Mouse (Mus musculus) hindbrain, embryonic 10.5 days (tissue): ENCODE measurements around the gene Itgb1. TPM values are rescaled to one million over a fixed set of nuclear protein-coding genes. Genes with fewer than 3 reads are reported as not detected.
A peak's percentile ranks its signal among the peaks of the same experiment; 100 is the strongest.

Experiments used
- DNase-seq: peaks from one replicate; pipeline ENCODE4 v3.0.0-alpha.2; 2017; ENCODE audit warnings: low spot score
- H3K27ac ChIP-seq: fragments of 300-500 bp; sonication (generic); 2 replicates; pipeline ENCODE4 v1.5.1; 2016; ENCODE audit warnings: mild to moderate bottlenecking, moderate library complexity
- H3K27me3 ChIP-seq: fragments of 300-500 bp; sonication (generic); 2 replicates; pipeline ENCODE4 v1.6.1; 2016; ENCODE audit warnings: mild to moderate bottlenecking; ENCODE audit not compliant: poor library complexity, insufficient read depth, severe bottlenecking
- H3K36me3 ChIP-seq: fragments of 300-500 bp; sonication (generic); 2 replicates; pipeline ENCODE4 v1.6.1; 2016; ENCODE audit warnings: mild to moderate bottlenecking, moderate library complexity
- H3K4me1 ChIP-seq: fragments of 300-500 bp; sonication (generic); replicated peaks from 2 replicates; pipeline ENCODE4 v1.6.1; 2016; ENCODE audit warnings: mild to moderate bottlenecking
- H3K4me3 ChIP-seq: fragments of 300-500 bp; sonication (generic); 2 replicates; pipeline ENCODE4 v1.5.1; 2016; ENCODE audit warnings: mild to moderate bottlenecking, moderate library complexity
- H3K9me3 ChIP-seq: fragments of 300-500 bp; sonication (generic); 2 replicates; pipeline ENCODE4 v1.6.1; 2016; ENCODE audit warnings: mild to moderate bottlenecking, moderate library complexity
- WGBS: fragments of 180-500 bp; shearing (Covaris S2); methylation state at CpG from one replicate; pipeline ENCODE4 v1.1.7; 2016; 5-methylcytosine and 5-hydroxymethylcytosine counted together
- polyA plus RNA-seq: library from polyadenylated mRNA; unstranded; fragments of >200 nt; fragmentation: Nextera tagmentation; extraction: Ambion mirVana; gene quantifications from 2 replicates; pipeline ENCODE4 v1.2.1, GENCODE M21; 2016

The Itgb1 gene
- polyA plus RNA-seq, result 110 and 136 TPM in 2 replicates

DNA sequence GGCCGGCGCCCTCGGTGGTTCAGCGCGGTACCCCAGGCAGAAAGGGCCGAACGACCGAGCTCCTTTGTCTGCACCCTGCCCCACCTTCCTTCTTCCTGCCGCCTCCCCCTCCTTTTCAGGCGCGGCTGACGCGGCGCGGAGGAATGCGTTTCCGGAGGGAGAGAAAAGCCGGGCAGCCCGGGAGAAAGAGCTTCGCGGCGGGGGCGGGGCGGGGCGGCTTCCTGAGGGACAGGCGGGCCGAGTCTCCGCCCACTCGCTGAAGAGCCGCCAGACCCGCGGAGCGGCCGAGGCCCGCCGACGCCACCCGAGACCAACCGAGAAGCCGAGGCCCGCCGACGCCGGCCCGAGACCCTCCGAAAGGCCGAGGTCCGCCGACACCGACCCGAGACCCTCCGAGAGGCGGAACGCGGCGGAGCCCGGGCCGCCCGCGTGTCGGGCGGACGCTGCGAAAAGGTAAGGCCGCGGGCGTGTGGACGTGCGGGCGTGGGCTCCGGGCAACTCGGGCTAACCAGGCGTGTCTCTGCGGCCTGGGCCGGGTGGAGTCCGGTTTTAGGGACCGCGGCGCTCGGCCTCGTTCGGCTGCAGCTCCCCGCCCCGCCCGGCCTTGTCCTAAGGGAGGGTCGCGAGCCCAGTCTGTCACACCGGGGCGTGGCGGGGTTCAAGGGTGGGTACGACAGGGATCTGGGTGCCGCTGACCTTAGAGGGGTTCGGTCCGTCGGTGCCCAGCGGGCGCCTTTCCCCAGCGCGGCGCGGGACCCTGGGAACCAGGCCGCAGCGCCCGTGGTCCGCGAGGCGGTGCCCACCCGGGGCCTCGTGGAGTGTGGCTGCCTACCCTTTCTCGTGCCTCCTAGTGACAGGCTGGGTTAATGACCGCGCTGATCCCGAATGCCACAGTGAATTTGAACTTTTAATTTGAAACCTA is at the start of gene Itgb1:
Gene Itgb1 (plus strand): TSS at position 148 of the 922 bp plus-strand sequence.
- Histone ChIP-seq H3K36me3 (no peaks in the 10 kb centered on the region), H3K4me3 (peak within 1 kb of the TSS; percentile 88), H3K9me3 (no peaks in the 10 kb centered on the region), H3K27me3 (no peaks in the 10 kb centered on the region), H3K27ac (peak within 1 kb of the TSS; percentile 100), H3K4me1 (peaks cover 37% of the 10 kb centered on the region)
- peak; percentile 97 for DNase-seq
- WGBS, result under 1% methylated on average over 113 of the region's 113 CpGs

DNA sequence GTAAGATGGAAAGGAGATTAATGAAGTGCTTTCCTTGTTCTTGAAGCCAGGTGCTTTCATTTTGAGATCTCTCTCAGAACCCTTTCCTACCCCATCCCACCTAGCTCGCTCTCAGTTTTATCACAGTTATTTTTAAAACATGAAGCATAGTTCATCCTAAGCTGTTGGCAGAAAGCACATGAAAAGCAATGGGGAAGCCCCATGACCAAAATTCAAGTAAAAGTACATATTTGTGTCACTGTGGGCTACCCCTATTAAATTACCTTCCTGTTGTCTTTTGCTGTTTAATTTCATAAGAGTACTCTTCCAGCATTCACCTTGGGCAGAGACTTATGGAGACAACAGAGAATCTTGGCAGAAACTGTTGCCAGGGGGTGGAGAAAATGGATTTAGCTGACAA is 42.4 kb upstream of the Itgb1 start:
- H3K27me3 ChIP-seq, result no peaks in the 10 kb centered on the region
- no peaks in the 10 kb centered on the region for H3K4me1 ChIP-seq
- H3K36me3 ChIP-seq, result no peaks in the 10 kb centered on the region
- 91% methylated on average over 1 of the region's 1 CpGs for WGBS
- no peak overlapping the region for H3K4me3 ChIP-seq
- no peak for DNase-seq
- no peak overlapping the region for H3K27ac ChIP-seq
- H3K9me3 ChIP-seq, result no peaks in the 10 kb centered on the region

DNA sequence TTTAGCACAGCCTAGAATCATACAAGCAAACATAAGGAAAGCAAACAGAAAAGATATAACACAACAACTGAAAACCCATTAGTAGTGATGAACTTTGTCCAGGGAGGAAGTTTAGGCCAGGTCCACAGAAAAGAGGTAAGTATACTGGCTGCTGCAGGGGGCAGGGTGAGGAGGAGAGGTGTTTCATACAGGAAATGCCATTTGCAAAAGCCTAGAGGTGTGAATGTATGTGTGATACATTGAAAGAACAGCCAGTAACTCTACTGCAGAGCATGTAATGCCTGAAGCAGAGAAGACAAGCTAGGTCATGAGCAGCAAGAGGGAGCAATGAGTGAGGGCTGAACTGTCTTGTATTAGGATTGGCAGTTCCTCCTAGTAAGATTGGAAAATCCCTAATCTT is 40.0 kb upstream of the Itgb1 start:
- H3K4me1 ChIP-seq, result no peaks in the 10 kb centered on the region
- H3K27me3 ChIP-seq, result no peaks in the 10 kb centered on the region

DNA sequence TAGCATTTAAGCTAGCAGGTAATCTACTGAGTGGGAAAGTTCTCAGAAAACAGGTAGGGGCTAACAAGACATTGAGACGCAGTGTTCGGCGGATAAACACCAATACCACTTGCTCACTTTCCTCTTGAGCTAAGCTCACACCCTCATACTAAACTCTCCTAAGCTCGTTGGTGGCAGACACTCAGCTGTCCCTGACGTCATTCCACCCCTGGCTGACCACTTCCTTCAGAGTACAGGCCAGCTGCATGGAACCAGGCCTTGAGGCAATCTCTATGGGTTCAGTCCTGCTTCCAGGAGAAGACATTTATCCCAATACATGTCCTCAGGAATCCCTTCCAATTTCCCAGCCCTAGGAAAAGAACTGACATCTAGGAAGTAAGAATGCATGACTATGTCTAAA is 39.0 kb upstream of the Itgb1 start:
- H3K27me3 ChIP-seq, result no peaks in the 10 kb centered on the region
- H3K36me3 ChIP-seq, result no peaks in the 10 kb centered on the region
- H3K4me1 ChIP-seq, result no peaks in the 10 kb centered on the region
- no peak overlapping the region for H3K4me3 ChIP-seq
- H3K9me3 ChIP-seq, result no peaks in the 10 kb centered on the region
- no peak for DNase-seq
- H3K27ac ChIP-seq, result no peak overlapping the region
- 86% methylated on average over 5 of the region's 5 CpGs for WGBS

More for the DNA sequence above, 40.0 kb upstream of the Itgb1 start:
- H3K36me3 ChIP-seq, result no peaks in the 10 kb centered on the region
- no peaks in the 10 kb centered on the region for H3K9me3 ChIP-seq
- DNase-seq, result no peak
- no peak overlapping the region for H3K4me3 ChIP-seq
- H3K27ac ChIP-seq, result no peak overlapping the region

GRCm38 (mm10) chr8:128648071-128648470 is 37.4 kb upstream of the Itgb1 start:
- no peak for DNase-seq

DNA sequence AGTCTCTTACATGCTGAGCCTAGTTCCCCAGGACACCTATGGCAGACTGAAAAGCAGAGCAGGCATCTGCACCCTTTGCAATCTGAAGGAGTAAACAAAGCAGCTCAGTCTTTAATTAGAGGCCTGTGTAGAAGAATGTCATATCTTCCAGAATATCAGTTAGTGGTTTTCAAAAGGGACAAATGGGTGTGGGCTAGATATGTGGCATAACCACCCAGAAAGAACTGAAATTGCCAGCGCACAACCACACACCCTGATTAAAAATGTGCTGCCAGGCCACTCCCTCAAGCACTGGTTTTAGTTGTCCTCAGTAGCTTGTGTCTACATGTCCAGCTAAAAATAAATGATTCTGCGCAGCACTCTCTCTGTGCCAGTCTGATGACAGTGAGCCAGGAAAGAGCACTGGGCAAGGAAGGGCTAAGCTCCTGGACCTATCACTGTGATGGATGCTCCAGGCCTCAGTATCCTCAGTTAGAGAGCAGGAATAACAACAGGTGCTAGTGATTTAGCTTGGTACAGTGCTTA is 35.1 kb upstream of the Itgb1 start:
- Histone ChIP-seq H3K9me3 (no peaks in the 10 kb centered on the region), H3K27me3 (no peaks in the 10 kb centered on the region), H3K4me3 (no peak overlapping the region), H3K4me1 (peaks cover 22% of the 10 kb centered on the region), H3K36me3 (no peaks in the 10 kb centered on the region), H3K27ac (no peak overlapping the region)
- no peak for DNase-seq
- 96% methylated on average over 2 of the region's 2 CpGs for WGBS

More at GRCm38 (mm10) chr8:128648071-128648470, 37.4 kb upstream of the Itgb1 start:
- no peak overlapping the region for H3K27ac ChIP-seq
- H3K36me3 ChIP-seq, result no peaks in the 10 kb centered on the region
- H3K4me1 ChIP-seq, result no peaks in the 10 kb centered on the region
- no peaks in the 10 kb centered on the region for H3K27me3 ChIP-seq
- H3K9me3 ChIP-seq, result no peaks in the 10 kb centered on the region
- no peak overlapping the region for H3K4me3 ChIP-seq

DNA sequence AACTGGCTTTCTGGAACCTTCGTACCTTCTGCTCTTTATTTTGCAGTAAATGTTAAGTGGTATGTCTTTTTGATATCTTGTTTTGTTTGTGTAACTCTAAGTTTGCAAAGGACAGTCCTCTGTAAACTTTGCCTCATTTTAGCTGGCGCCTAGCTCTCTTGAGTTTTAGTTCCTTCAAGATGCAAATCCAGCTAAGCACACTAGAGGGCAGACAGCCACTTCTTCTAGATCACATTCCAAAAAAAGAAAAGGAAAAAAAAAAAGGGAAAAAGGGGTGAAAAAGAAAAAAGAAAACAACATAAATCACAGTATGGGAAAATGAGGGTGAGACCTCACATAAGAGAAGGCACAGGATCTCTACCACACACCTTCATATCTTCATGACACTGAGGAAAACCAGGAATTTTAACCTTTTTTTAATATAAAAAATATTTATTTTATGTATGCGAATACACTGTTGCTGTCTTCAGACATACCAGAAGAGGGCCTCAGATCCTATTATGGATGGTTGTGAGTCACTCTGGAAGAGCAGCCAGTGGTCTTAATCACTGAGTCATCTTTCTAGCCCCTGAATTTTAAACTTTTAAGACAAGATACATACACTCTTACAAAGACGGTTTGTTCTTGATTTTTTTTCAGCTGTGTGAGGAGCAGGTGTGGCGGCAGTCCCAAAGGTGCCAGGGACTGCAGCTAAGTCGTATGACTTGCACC is 32.9 kb upstream of the Itgb1 start:
- no peak overlapping the region for H3K4me3 ChIP-seq
- no peaks in the 10 kb centered on the region for H3K9me3 ChIP-seq
- no peak for DNase-seq
- H3K27ac ChIP-seq, result no peak overlapping the region
- H3K4me1 ChIP-seq, result peaks cover 24% of the 10 kb centered on the region
- no peaks in the 10 kb centered on the region for H3K27me3 ChIP-seq
- WGBS, result 50% methylated on average over 6 of the region's 6 CpGs
- H3K36me3 ChIP-seq, result no peaks in the 10 kb centered on the region

DNA sequence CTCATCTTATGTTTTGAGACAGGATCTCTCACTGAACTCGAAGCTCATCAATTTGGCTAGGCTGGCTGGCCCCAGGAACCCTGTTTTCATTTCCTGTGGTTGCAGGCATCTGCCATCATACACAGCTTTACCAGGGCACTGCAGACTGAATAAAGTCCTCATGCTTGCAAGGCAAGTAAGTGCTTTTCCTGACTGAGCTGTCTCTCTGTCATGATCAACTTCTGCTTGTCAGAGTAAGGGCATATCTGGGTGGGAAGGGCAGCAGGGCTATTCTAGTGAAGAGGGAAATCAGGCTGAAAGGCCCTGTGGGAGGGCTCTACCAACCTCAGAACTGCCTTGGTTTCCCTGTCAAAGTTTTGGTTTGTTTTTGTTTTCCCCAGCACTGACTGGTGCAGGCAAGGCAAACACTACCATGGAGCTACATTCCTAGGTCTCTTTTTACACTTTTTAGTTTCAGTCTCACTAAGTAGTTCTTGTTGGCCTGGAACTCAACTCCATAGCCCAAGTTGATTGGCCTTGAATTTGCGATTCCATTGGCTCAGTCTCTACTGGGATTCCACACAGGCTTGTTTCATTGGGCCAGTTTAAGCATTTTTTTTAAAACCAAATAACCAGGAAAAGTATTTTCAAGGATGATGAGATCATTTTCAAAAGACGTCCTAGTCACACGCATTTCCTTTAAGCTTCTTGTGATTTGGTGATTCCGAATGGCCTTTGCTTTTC is 31.7 kb upstream of the Itgb1 start:
- Histone ChIP-seq H3K9me3 (0 out of 2 replicates have a peak, but pooled peaks cover 4% of the 10 kb centered on the region), H3K4me1 (peaks cover 24% of the 10 kb centered on the region), H3K4me3 (peak overlapping the region; percentile 45), H3K27ac (peak overlapping the region; percentile 88), H3K27me3 (no peaks in the 10 kb centered on the region), H3K36me3 (no peaks in the 10 kb centered on the region)
- peak; percentile 7 for DNase-seq
- WGBS, result 34% methylated on average over 5 of the region's 5 CpGs

GRCm38 (mm10) chr8:128654365-128655099 is 30.9 kb upstream of the Itgb1 start:
- Histone ChIP-seq H3K9me3 (0 out of 2 replicates have a peak, but pooled peaks cover 4% of the 10 kb centered on the region), H3K27me3 (no peaks in the 10 kb centered on the region), H3K27ac (peak overlapping the region; percentile 88), H3K36me3 (no peaks in the 10 kb centered on the region), H3K4me3 (peak overlapping the region; percentile 45), H3K4me1 (peaks cover 24% of the 10 kb centered on the region)
- peak; percentile 82 for DNase-seq
- WGBS, result 3% methylated on average over 16 of the region's 16 CpGs

GRCm38 (mm10) chr8:128662144-128662543 is 23.3 kb upstream of the Itgb1 start:
- 77% methylated on average over 3 of the region's 3 CpGs for WGBS
- Histone ChIP-seq H3K4me1 (no peaks in the 10 kb centered on the region), H3K4me3 (no peak overlapping the region), H3K27me3 (no peaks in the 10 kb centered on the region), H3K27ac (no peak overlapping the region), H3K36me3 (no peaks in the 10 kb centered on the region), H3K9me3 (0 out of 2 replicates have a peak, but pooled peaks cover 4% of the 10 kb centered on the region)
- no peak for DNase-seq

GRCm38 (mm10) chr8:128662696-128663095 is 22.8 kb upstream of the Itgb1 start:
- 0 out of 2 replicates have a peak, but pooled peaks cover 4% of the 10 kb centered on the region for H3K9me3 ChIP-seq
- H3K36me3 ChIP-seq, result no peaks in the 10 kb centered on the region
- no peaks in the 10 kb centered on the region for H3K27me3 ChIP-seq
- no peaks in the 10 kb centered on the region for H3K4me1 ChIP-seq
- no peak overlapping the region for H3K27ac ChIP-seq
- H3K4me3 ChIP-seq, result no peak overlapping the region
- WGBS, result 79% methylated on average over 2 of the region's 2 CpGs
- no peak for DNase-seq

DNA sequence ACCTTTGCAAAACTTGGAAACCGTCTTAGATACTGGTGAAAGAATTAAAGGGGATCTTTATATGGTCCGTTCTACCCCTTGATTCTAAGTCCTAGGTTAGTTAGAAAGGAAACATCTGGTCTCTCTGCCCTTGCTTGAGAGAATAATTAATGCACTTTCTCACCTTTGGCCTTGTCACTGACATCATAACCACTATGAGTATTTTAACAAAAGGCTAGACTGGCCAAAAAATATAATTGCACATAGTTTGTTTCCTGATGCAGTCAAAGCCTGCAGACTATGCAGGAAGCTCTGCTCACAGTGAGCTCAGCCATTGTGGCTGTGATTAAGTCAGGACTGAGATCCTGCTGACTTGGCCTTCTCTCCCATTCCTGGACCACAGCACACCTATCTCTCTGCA is 22.3 kb upstream of the Itgb1 start:
- Histone ChIP-seq H3K4me3 (no peak overlapping the region), H3K27me3 (no peaks in the 10 kb centered on the region), H3K9me3 (0 out of 2 replicates have a peak, but pooled peaks cover 4% of the 10 kb centered on the region), H3K4me1 (no peaks in the 10 kb centered on the region), H3K27ac (no peak overlapping the region), H3K36me3 (no peaks in the 10 kb centered on the region)
- no peak for DNase-seq
- WGBS, result 72% methylated on average over 2 of the region's 2 CpGs
